Mouse (Mus musculus) myocyte (in vitro differentiated cells): ENCODE results near the gene Rimbp3. TPM values are rescaled to one million over a fixed set of nuclear protein-coding genes. Genes with fewer than 3 reads are reported as not detected.

Experiments
- H3K27me3 ChIP-seq: one replicate; pipeline ENCODE4 v1.6.1; 2011; ENCODE audit not compliant: control insufficient read depth, insufficient read depth, insufficient read length
- H3K36me3 ChIP-seq: one replicate; pipeline ENCODE4 v1.6.1; 2011; ENCODE audit not compliant: control insufficient read depth, insufficient read depth
- H3K4me2 ChIP-seq: one replicate; pipeline ENCODE4 v1.6.1; 2011; ENCODE audit warnings: low read depth, control low read depth
- H3K4me3 ChIP-seq: one replicate; pipeline ENCODE4 v1.5.1; 2011; ENCODE audit warnings: mild to moderate bottlenecking, control low read depth, moderate library complexity
- H3K79me2 ChIP-seq: one replicate; pipeline ENCODE4 v1.6.1; 2011; ENCODE audit not compliant: control insufficient read depth, insufficient read depth
- H3ac ChIP-seq: one replicate; pipeline ENCODE4 v1.6.1; 2011; ENCODE audit not compliant: control insufficient read depth, insufficient read length
- CEBPB ChIP-seq: IDR thresholded peaks from 2 replicates; pipeline ENCODE4 v1.6.1; 2011; ENCODE audit warnings: mild to moderate bottlenecking, moderate library complexity; ENCODE audit not compliant: poor library complexity, insufficient read depth, severe bottlenecking
- E2F4 ChIP-seq: IDR thresholded peaks from one replicate; pipeline ENCODE4 v1.6.1; 2011; ENCODE audit warnings: mild to moderate bottlenecking, control low read depth, moderate library complexity; ENCODE audit not compliant: insufficient read depth
- MAX ChIP-seq: IDR thresholded peaks from one replicate; pipeline ENCODE4 v1.6.1; 2011; ENCODE audit warnings: low read depth, mild to moderate bottlenecking, control low read depth
- MYOD1 ChIP-seq, 3 experiments: IDR thresholded peaks; one replicate each; pipeline ENCODE4 v1.6.1; 2011; ENCODE audit warnings: control low read depth in 2 of 3, low read depth in 2 of 3, mild to moderate bottlenecking in 2 of 3, moderate library complexity in 1 of 3; ENCODE audit not compliant: insufficient read length in 2 of 3, control insufficient read depth in 1 of 3
- MYOG ChIP-seq, 3 experiments: IDR thresholded peaks; one replicate each; pipeline ENCODE4 v1.6.1; 2011; ENCODE audit warnings: control low read depth in 2 of 3, low read depth in 2 of 3, mild to moderate bottlenecking in 2 of 3; ENCODE audit not compliant: insufficient read length in 2 of 3, control insufficient read depth in 1 of 3, insufficient read depth in 1 of 3
- POLR2A ChIP-seq: IDR thresholded peaks from one replicate; pipeline ENCODE4 v1.6.1; 2011; ENCODE audit warnings: low read depth, mild to moderate bottlenecking, control low read depth, moderate library complexity; ENCODE audit not compliant: insufficient read length
- POLR2AphosphoS2 ChIP-seq: IDR thresholded peaks from one replicate; pipeline ENCODE4 v1.6.1; 2011; ENCODE audit warnings: low read depth, control low read depth; ENCODE audit not compliant: insufficient read length
- REST ChIP-seq: IDR thresholded peaks from one replicate; pipeline ENCODE4 v1.6.1; 2011; ENCODE audit warnings: mild to moderate bottlenecking, control low read depth, moderate library complexity; ENCODE audit not compliant: insufficient read depth, insufficient read length
- SRF ChIP-seq: IDR thresholded peaks from one replicate; pipeline ENCODE4 v1.6.1; 2011; ENCODE audit warnings: low read depth; ENCODE audit not compliant: control insufficient read depth, insufficient read length
- TCF12 ChIP-seq: IDR thresholded peaks from one replicate; pipeline ENCODE4 v1.6.1; 2011; ENCODE audit warnings: mild to moderate bottlenecking, control low read depth; ENCODE audit not compliant: poor library complexity, insufficient read depth, severe bottlenecking
- TCF3 ChIP-seq: IDR thresholded peaks from one replicate; pipeline ENCODE4 v1.6.1; 2011; ENCODE audit warnings: low read depth, control low read depth; ENCODE audit not compliant: insufficient read length
- USF1 ChIP-seq: IDR thresholded peaks from one replicate; pipeline ENCODE4 v1.6.1; 2011; ENCODE audit warnings: low read depth, mild to moderate bottlenecking, control low read depth, moderate library complexity
- polyA plus RNA-seq: library from polyadenylated mRNA; unstranded; fragments of >200 nt; fragmentation: generic; extraction: Trizol; gene quantifications from one replicate; pipeline ENCODE4 v1.2.1, GENCODE M21; 2012; ENCODE audit warnings: missing spikeins

Rimbp3 gene
- polyA plus RNA-seq, 1 experiment: 0.07 TPM

GRCm38 (mm10) chr16:17185475-17185874 is 22.9 kb upstream of the Rimbp3 start:
- TF ChIP-seq TCF3 (no peak), MYOD1 (IDR thresholded peaks at IDR 0.05; ENCODE audit: control insufficient read depth in 1 of 3, insufficient read length in 2 of 3, low read depth in 2 of 3) (no peak), TCF12 (no peak), MYOG (IDR thresholded peaks at IDR 0.05; ENCODE audit: control insufficient read depth in 1 of 3, insufficient read depth in 1 of 3, insufficient read length in 2 of 3, low read depth in 2 of 3) (no peak)
- H3K36me3 ChIP-seq: peaks cover 11% of the 10 kb centered on the region

GRCm38 (mm10) chr16:17193823-17194222 is 14.6 kb upstream of the Rimbp3 start:
- peaks cover 100% of the 10 kb centered on the region for H3K79me2 ChIP-seq
- H3ac ChIP-seq: no peak overlapping the region
- H3K36me3 ChIP-seq: no peaks in the 10 kb centered on the region
- no peak overlapping the region for H3K4me2 ChIP-seq
- no peak overlapping the region for H3K4me3 ChIP-seq
- no peak for TF ChIP-seq USF1
- no peak for TF ChIP-seq MYOD1 (IDR thresholded peaks at IDR 0.05; ENCODE audit: control insufficient read depth in 1 of 3, insufficient read length in 2 of 3, low read depth in 2 of 3)
- TF ChIP-seq CEBPB: no peak
- no peak for TF ChIP-seq REST
- no peak for TF ChIP-seq POLR2A
- no peak for TF ChIP-seq POLR2AphosphoS2
- TF ChIP-seq TCF12: no peak
- TF ChIP-seq TCF3: no peak
- no peak for TF ChIP-seq MYOG (IDR thresholded peaks at IDR 0.05; ENCODE audit: control insufficient read depth in 1 of 3, insufficient read depth in 1 of 3, insufficient read length in 2 of 3, low read depth in 2 of 3)
- TF ChIP-seq E2F4: no peak
- TF ChIP-seq SRF: no peak
- no peak for TF ChIP-seq MAX
- no peaks in the 10 kb centered on the region for H3K27me3 ChIP-seq

More at GRCm38 (mm10) chr16:17185475-17185874, 22.9 kb upstream of the Rimbp3 start:
- Histone ChIP-seq H3ac (no peak overlapping the region), H3K4me3 (no peak overlapping the region), H3K4me2 (no peak overlapping the region), H3K79me2 (peaks cover 97% of the 10 kb centered on the region), H3K27me3 (no peaks in the 10 kb centered on the region)

- Histone ChIP-seq H3K36me3 (no peaks in the 10 kb centered on the region), H3K4me2 (peak overlapping the region; percentile 94), H3K27me3 (no peaks in the 10 kb centered on the region), H3ac (peak overlapping the region; percentile 83), H3K4me3 (peak overlapping the region; percentile 85), H3K79me2 (peaks cover 57% of the 10 kb centered on the region)
- TF ChIP-seq MYOG (IDR thresholded peaks at IDR 0.05; ENCODE audit: control insufficient read depth in 1 of 3, insufficient read depth in 1 of 3, insufficient read length in 2 of 3, low read depth in 2 of 3) (no peak), MYOD1 (IDR thresholded peaks at IDR 0.05; ENCODE audit: control insufficient read depth in 1 of 3, insufficient read length in 2 of 3, low read depth in 2 of 3) (no peak), MAX (no peak), POLR2A (no peak), REST (no peak), TCF3 (no peak), CEBPB (no peak), TCF12 (no peak), USF1 (no peak)
Observed at GRCm38 (mm10) chr16:17200121-17200952, 8.1 kb upstream of the Rimbp3 start.

GRCm38 (mm10) chr16:17200953-17201707 is 7.3 kb upstream of the Rimbp3 start:
- TF ChIP-seq MYOD1 (IDR thresholded peaks at IDR 0.05; ENCODE audit: control insufficient read depth in 1 of 3, insufficient read length in 2 of 3, low read depth in 2 of 3): no peak
- peak; percentile 15 for TF ChIP-seq E2F4
- peak; percentile 70 for TF ChIP-seq POLR2AphosphoS2
- TF ChIP-seq MAX: no peak
- TF ChIP-seq POLR2A: peak; percentile 68
- no peaks in the 10 kb centered on the region for H3K36me3 ChIP-seq
- H3ac ChIP-seq: peak overlapping the region; percentile 83
- H3K27me3 ChIP-seq: no peaks in the 10 kb centered on the region
- H3K79me2 ChIP-seq: peaks cover 49% of the 10 kb centered on the region
- peak overlapping the region; percentile 94 for H3K4me2 ChIP-seq
- H3K4me3 ChIP-seq: peak overlapping the region; percentile 85

GRCm38 (mm10) chr16:17201977-17202376 is 6.4 kb upstream of the Rimbp3 start:
- H3K79me2 ChIP-seq: peaks cover 41% of the 10 kb centered on the region
- TF ChIP-seq E2F4: no peak
- no peaks in the 10 kb centered on the region for H3K27me3 ChIP-seq
- H3K36me3 ChIP-seq: no peaks in the 10 kb centered on the region
- H3ac ChIP-seq: no peak overlapping the region
- H3K4me2 ChIP-seq: no peak overlapping the region
- H3K4me3 ChIP-seq: peak overlapping the region; percentile 85
